In genomic region chr13:101693967-101694495, GRCm38 (mm10) we compare ENCODE assay signal across 8 mouse cellular contexts.
DNase-seq lines count a peak whose midpoint lies in the region; ATAC-seq and TF ChIP-seq lines count a peak whose summit lies in the region.

No protein-coding gene starts in this region.

- no peaks in the 10 kb centered on the region for H3K9me3 ChIP-seq in intestine, postnatal 0 days (ENCODE audit: control insufficient read depth)
- H3K9me3 ChIP-seq in midbrain, embryonic 12.5 days: no peaks in the 10 kb centered on the region

- WGBS in intestine, postnatal 0 days: 7% methylated on average over 12 of the region's 12 CpGs
- WGBS in midbrain, embryonic 12.5 days: under 1% methylated on average over 11 of the region's 12 CpGs
- 3% methylated on average over 12 of the region's 12 CpGs for WGBS in small intestine, adult 2 months

- no peak for TF ChIP-seq POLR2A in small intestine, adult 2 months (IDR thresholded peaks at IDR 0.05; ENCODE audit: low read depth, low read length)

- intact Hi-C loops in left cerebral cortex, postnatal 4 days (cut with DNase I): loop anchor here (5.0 to 10.0 kb wide), 4 partner anchors 189 to 802 kb away; no protein-coding TSS in a partner anchor

- peak; percentile 63 for ATAC-seq in intestine, postnatal 0 days
- peak; percentile 69 for ATAC-seq in midbrain, embryonic 12.5 days (ENCODE audit: low FRiP score, low read depth)

- H3K27me3 ChIP-seq in intestine, postnatal 0 days (replicated peaks; ENCODE audit: control insufficient read depth, insufficient read depth, low read length): no peaks in the 10 kb centered on the region
- peaks cover 4% of the 10 kb centered on the region; the same call in 1 of the 2 replicates for H3K27me3 ChIP-seq in midbrain, embryonic 12.5 days
- no peaks in the 10 kb centered on the region for H3K27me3 ChIP-seq in small intestine, adult 2 months (ENCODE audit: control insufficient read depth, insufficient read depth, low read length)

- H3K4me2 ChIP-seq in intestine, postnatal 0 days (replicated peaks; ENCODE audit: low read depth): peak overlapping the region; percentile 90
- H3K4me2 ChIP-seq in midbrain, embryonic 12.5 days (replicated peaks): peak overlapping the region; percentile 76

- 0 out of 2 replicates have a peak overlapping the region, but pooled peaks have one; percentile 52 for H3K27ac ChIP-seq in intestine, postnatal 0 days (ENCODE audit: low read depth, low read length)
- no peak overlapping the region for H3K27ac ChIP-seq in midbrain, embryonic 12.5 days (replicated peaks)
- no peak overlapping the region; the same call in 1 of the 2 replicates for H3K27ac ChIP-seq in small intestine, adult 2 months (ENCODE audit: insufficient read depth, low read depth, low read length)

- peak; percentile 58 for TF ChIP-seq CTCF in intestine, postnatal 0 days (IDR thresholded peaks at IDR 0.05; ENCODE audit: low read depth)
- peak; percentile 33; the same call in 1 of the 2 replicates for TF ChIP-seq CTCF in small intestine, adult 2 months (IDR thresholded peaks at IDR 0.05; ENCODE audit: extremely low read depth, insufficient read length, insufficient replicate concordance, low read depth, low read length)

- H3K4me3 ChIP-seq in intestine, postnatal 0 days (ENCODE audit: low read depth, low read length): peak overlapping the region; percentile 62
- H3K4me3 ChIP-seq in midbrain, embryonic 12.5 days: peak overlapping the region; percentile 49
- H3K4me3 ChIP-seq in small intestine, adult 2 months (ENCODE audit: low read depth, low read length): peak overlapping the region; percentile 69

- peak overlapping the region; percentile 53 for H3K9ac ChIP-seq in intestine, postnatal 0 days (ENCODE audit: low read depth, low read length)
- H3K9ac ChIP-seq in midbrain, embryonic 12.5 days (replicated peaks): peak overlapping the region; percentile 61

- peaks cover 8% of the 10 kb centered on the region; the same call in 1 of the 2 replicates for H3K4me1 ChIP-seq in intestine, postnatal 0 days (replicated peaks; ENCODE audit: control insufficient read depth, insufficient read depth, low read length)
- H3K4me1 ChIP-seq in midbrain, embryonic 12.5 days: peaks cover 35% of the 10 kb centered on the region
- peaks cover 14% of the 10 kb centered on the region; the same call in 1 of the 2 replicates for H3K4me1 ChIP-seq in small intestine, adult 2 months (ENCODE audit: control insufficient read depth, insufficient read depth, insufficient read length, low read length)

- H3K36me3 ChIP-seq in intestine, postnatal 0 days (ENCODE audit: control insufficient read depth, insufficient read depth): peaks cover 12% of the 10 kb centered on the region
- 0 out of 2 replicates have a peak, but pooled peaks cover 3% of the 10 kb centered on the region for H3K36me3 ChIP-seq in midbrain, embryonic 12.5 days
- peaks cover 17% of the 10 kb centered on the region for H3K36me3 ChIP-seq in small intestine, adult 2 months (ENCODE audit: control insufficient read depth, insufficient read depth, low read length)

- DNase-seq in adrenal gland, adult (ENCODE audit: inconsistent age in 2 of 2, low spot score in 1 of 2): peak; percentile 69 to 83
- peak; percentile 53 for DNase-seq in embryo, embryonic 10 days (ENCODE audit: low spot score)
- DNase-seq in gastrocnemius, postnatal 25 days: peak; percentile 56
- peak; percentile 68 for DNase-seq in left cerebral cortex, postnatal 4 days
- DNase-seq in adipocyte (ENCODE audit: low spot score): no peak
